Mouse (Mus musculus) thymus, adult 2 months (tissue): Measurements from ENCODE around the gene Rrnad1.

Experiments used
- CTCF ChIP-seq: fragments of 200-500 bp; IDR thresholded peaks from 2 replicates; pipeline ENCODE4 v1.5.1; 2012; ENCODE audit warnings: mild to moderate bottlenecking, control low read depth, low read length, moderate library complexity, borderline replicate concordance; ENCODE audit not compliant: control insufficient read depth, poor library complexity, insufficient read depth; ENCODE audit errors: extremely low read depth
- POLR2A ChIP-seq: fragments of 200-500 bp; IDR thresholded peaks from 2 replicates; pipeline ENCODE4 v1.6.1; 2012; ENCODE audit warnings: mild to moderate bottlenecking, low read length, control low read depth, moderate library complexity; ENCODE audit not compliant: control insufficient read depth, poor library complexity, insufficient read depth; ENCODE audit errors: extremely low read depth

DNA sequence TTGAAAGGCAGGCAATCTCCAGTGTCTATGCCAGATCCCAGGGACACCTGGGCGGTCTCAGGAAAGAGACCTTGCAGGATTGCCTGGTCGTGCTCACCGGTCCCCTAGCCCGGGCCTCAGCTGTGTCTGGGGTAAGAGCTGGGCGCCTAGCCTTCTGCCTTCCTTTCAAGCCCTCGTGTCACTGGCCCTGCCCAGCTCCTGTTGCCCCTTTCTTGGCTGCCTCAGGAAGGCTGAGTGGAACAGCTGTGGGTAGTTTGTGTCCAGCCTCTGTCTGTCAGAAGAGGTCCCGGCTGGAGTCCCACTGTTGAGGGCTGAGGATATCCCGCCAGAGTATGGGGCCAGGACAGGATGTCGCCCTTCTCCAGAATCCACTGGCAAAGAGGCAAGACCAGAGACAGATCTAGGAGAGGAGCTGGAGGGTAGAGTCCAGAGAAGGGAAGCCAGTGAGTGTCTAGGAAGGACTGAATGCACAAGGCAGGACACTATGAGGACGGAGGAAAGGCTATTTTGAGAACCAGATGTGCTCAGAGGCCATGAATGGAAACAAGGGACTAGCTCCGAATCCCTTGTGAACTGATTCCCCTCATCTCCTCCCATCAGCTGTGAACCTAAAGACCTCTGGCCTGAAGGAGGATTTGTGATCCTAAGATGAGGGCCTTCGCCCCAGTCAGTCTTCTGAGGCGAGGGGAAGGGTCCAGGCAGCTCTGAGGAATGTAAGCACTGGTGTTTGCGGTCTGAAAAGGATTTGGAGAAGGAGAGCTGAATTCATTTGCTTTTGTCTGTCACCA lies 43.3 kb upstream of the Rrnad1 start:
- no peak for TF ChIP-seq CTCF
- no peak for TF ChIP-seq POLR2A
